Mouse (Mus musculus) ovary, postnatal 14 days (tissue): ENCODE results near the gene Scgb1b18.
"Not testable (repeated sequence)": the region's sequence is repeated elsewhere in the genome, so short reads cannot be mapped to it uniquely, and the experiment has no call there.

Experiments
- DNase-seq: peaks from one replicate; pipeline ENCODE4 v3.0.0; 2022; ENCODE audit warnings: low spot score

The Scgb1b18 gene

GRCm38 (mm10) chr7:33185268-33185667 lies at the start of gene Scgb1b18:
Scgb1b18 (plus strand) TSS chr7:33185568.
- DNase-seq, result not testable (repeated sequence)

- not testable (repeated sequence) for DNase-seq
These were observed 11.6 kb upstream of the Scgb1b18 start, which contains the start of gene Scgb2b18 for GRCm38 (mm10) chr7:33173764-33174163. Scgb2b18 (minus strand) TSS chr7:33173864.
